Mouse (Mus musculus) heart, embryonic 12.5 days (tissue): ENCODE data around the gene Pum2. TPM values are rescaled to one million over a fixed set of nuclear protein-coding genes. Genes with fewer than 3 reads are reported as not detected.

Experiments
- ATAC-seq: fragments of 200-750 bp; cut with Nextera tagmentation; 2 replicates; pipeline ENCODE4 v1.8.0; 2017; ENCODE audit warnings: moderate TSS enrichment, moderate library complexity; ENCODE audit not compliant: insufficient number of reproducible peaks, low FRiP score
- H3K27ac ChIP-seq: fragments of 300-500 bp; sonication (generic); 2 replicates; pipeline ENCODE4 v1.5.1; 2016; ENCODE audit warnings: mild to moderate bottlenecking, moderate library complexity; ENCODE audit not compliant: poor library complexity, severe bottlenecking
- H3K27me3 ChIP-seq: fragments of 300-500 bp; sonication (generic); replicated peaks from 2 replicates; pipeline ENCODE4 v1.6.1; 2016; ENCODE audit warnings: mild to moderate bottlenecking, moderate library complexity
- H3K36me3 ChIP-seq: fragments of 300-500 bp; sonication (generic); 2 replicates; pipeline ENCODE4 v1.6.1; 2016; ENCODE audit warnings: mild to moderate bottlenecking, moderate library complexity
- H3K4me1 ChIP-seq: fragments of 300-500 bp; sonication (generic); replicated peaks from 2 replicates; pipeline ENCODE4 v1.6.1; 2016; ENCODE audit warnings: mild to moderate bottlenecking
- H3K4me2 ChIP-seq: fragments of 300-500 bp; sonication (generic); 2 replicates; pipeline ENCODE4 v1.6.1; 2016; ENCODE audit warnings: mild to moderate bottlenecking, moderate library complexity
- H3K4me3 ChIP-seq: fragments of 300-500 bp; sonication (generic); 2 replicates; pipeline ENCODE4 v1.5.1; 2016; ENCODE audit warnings: mild to moderate bottlenecking
- H3K9ac ChIP-seq: fragments of 300-500 bp; sonication (generic); 2 replicates; pipeline ENCODE4 v1.6.1; 2016; ENCODE audit warnings: mild to moderate bottlenecking, moderate library complexity
- H3K9me3 ChIP-seq: fragments of 300-500 bp; sonication (generic); replicated peaks from 2 replicates; pipeline ENCODE4 v1.6.1; 2016; ENCODE audit warnings: mild to moderate bottlenecking, moderate library complexity
- WGBS: fragments of 180-500 bp; shearing (Covaris S2); methylation state at CpG from one replicate; pipeline ENCODE4 v1.1.7; 2016; 5-methylcytosine and 5-hydroxymethylcytosine counted together
- polyA plus RNA-seq: library from polyadenylated mRNA; unstranded; fragments of >200 nt; fragmentation: Nextera tagmentation; extraction: Ambion mirVana; gene quantifications from 2 replicates; pipeline ENCODE4 v1.2.1, GENCODE M21; 2016

Gene Pum2
- polyA plus RNA-seq, 1 experiment from 2014 or later, result 37.3 TPM

GRCm38 (mm10) chr12:8761058-8761457, 87.1 kb downstream of the Pum2 start:
- H3K9ac ChIP-seq, result no peak overlapping the region
- no peak overlapping the region for H3K4me3 ChIP-seq
- peaks cover 5% of the 10 kb centered on the region for H3K4me1 ChIP-seq
- no peak overlapping the region for H3K27ac ChIP-seq
- H3K4me2 ChIP-seq, result no peak overlapping the region
- ATAC-seq, result no peak
- no peaks in the 10 kb centered on the region for H3K27me3 ChIP-seq
- peaks cover 7% of the 10 kb centered on the region; the same call in 1 of the 2 replicates for H3K9me3 ChIP-seq
- peaks cover 17% of the 10 kb centered on the region for H3K36me3 ChIP-seq
- 69% methylated on average over 7 of the region's 7 CpGs for WGBS

- Histone ChIP-seq H3K4me2 (no peak overlapping the region), H3K27me3 (no peaks in the 10 kb centered on the region), H3K4me1 (peaks cover 5% of the 10 kb centered on the region), H3K9me3 (peaks cover 5% of the 10 kb centered on the region; the same call in 1 of the 2 replicates), H3K27ac (no peak overlapping the region), H3K4me3 (no peak overlapping the region), H3K36me3 (peaks cover 5% of the 10 kb centered on the region), H3K9ac (no peak overlapping the region)
- ATAC-seq, result no peak
- WGBS, result 78% methylated on average over 2 of the region's 2 CpGs
Measured at GRCm38 (mm10) chr12:8762667-8763066, 88.7 kb downstream of the Pum2 start.

- ATAC-seq, result no peak
- H3K27ac ChIP-seq, result no peak overlapping the region
- WGBS, result 70% methylated on average over 15 of the region's 15 CpGs
Measured at GRCm38 (mm10) chr12:8764221-8764930, 90.4 kb downstream of the Pum2 start.

GRCm38 (mm10) chr12:8770946-8771843, 97.3 kb downstream of the Pum2 start, which contains the start of gene Sdc1:
TSS of gene Sdc1 (plus strand) at chr12:8771323.
- no peaks in the 10 kb centered on the region for H3K9me3 ChIP-seq
- peak within 1 kb of the TSS; percentile 83 for H3K9ac ChIP-seq
- peak within 1 kb of the TSS; percentile 65; the same call in 1 of the 2 replicates for H3K27ac ChIP-seq
- H3K4me1 ChIP-seq, result peaks cover 10% of the 10 kb centered on the region
- no peaks in the 10 kb centered on the region for H3K36me3 ChIP-seq
- H3K4me3 ChIP-seq, result peak within 1 kb of the TSS; percentile 71
- H3K27me3 ChIP-seq, result no peaks in the 10 kb centered on the region
- peak within 1 kb of the TSS; percentile 94 for H3K4me2 ChIP-seq
- peak; percentile 92 for ATAC-seq
- WGBS, result under 1% methylated on average over 66 of the region's 67 CpGs

More at GRCm38 (mm10) chr12:8764221-8764930, 90.4 kb downstream of the Pum2 start:
- Histone ChIP-seq H3K9me3 (no peaks in the 10 kb centered on the region), H3K4me1 (peaks cover under 1% of the 10 kb centered on the region; the same call in 1 of the 2 replicates), H3K36me3 (no peaks in the 10 kb centered on the region), H3K4me3 (no peak overlapping the region), H3K27me3 (no peaks in the 10 kb centered on the region), H3K9ac (no peak overlapping the region), H3K4me2 (no peak overlapping the region)

- WGBS, result under 1% methylated on average over 37 of the region's 37 CpGs
- peak; percentile 22; the same call in 1 of the 2 replicates for ATAC-seq
- Histone ChIP-seq H3K9me3 (no peaks in the 10 kb centered on the region), H3K4me3 (peak overlapping the region; percentile 71), H3K36me3 (no peaks in the 10 kb centered on the region), H3K4me1 (peaks cover 10% of the 10 kb centered on the region), H3K9ac (peak overlapping the region; percentile 83), H3K4me2 (peak overlapping the region; percentile 94), H3K27me3 (no peaks in the 10 kb centered on the region), H3K27ac (peak overlapping the region; percentile 65; the same call in 1 of the 2 replicates)
Measured at GRCm38 (mm10) chr12:8771844-8772380, 98.0 kb downstream of the Pum2 start.

GRCm38 (mm10) chr12:8772451-8773143, 98.7 kb downstream of the Pum2 start:
- no peaks in the 10 kb centered on the region for H3K9me3 ChIP-seq
- H3K4me1 ChIP-seq, result peaks cover 10% of the 10 kb centered on the region
- H3K4me2 ChIP-seq, result peak overlapping the region; percentile 94
- ATAC-seq, result peak; percentile 39; the same call in 1 of the 2 replicates
- WGBS, result under 1% methylated on average over 50 of the region's 55 CpGs
- H3K9ac ChIP-seq, result peak overlapping the region; percentile 83
- peak overlapping the region; percentile 71 for H3K4me3 ChIP-seq
- no peaks in the 10 kb centered on the region for H3K27me3 ChIP-seq
- no peaks in the 10 kb centered on the region for H3K36me3 ChIP-seq
- peak overlapping the region; percentile 2; the same call in 1 of the 2 replicates for H3K27ac ChIP-seq

- Histone ChIP-seq H3K4me3 (peak overlapping the region; percentile 71), H3K36me3 (no peaks in the 10 kb centered on the region), H3K27me3 (no peaks in the 10 kb centered on the region), H3K9me3 (no peaks in the 10 kb centered on the region), H3K9ac (peak overlapping the region; percentile 83; the same call in 1 of the 2 replicates), H3K27ac (peak overlapping the region; percentile 2; the same call in 1 of the 2 replicates), H3K4me1 (peaks cover 10% of the 10 kb centered on the region), H3K4me2 (peak overlapping the region; percentile 94)
- ATAC-seq, result no peak
- 47% methylated on average over 6 of the region's 6 CpGs for WGBS
Measured at GRCm38 (mm10) chr12:8773336-8773735, 99.4 kb downstream of the Pum2 start.

GRCm38 (mm10) chr12:8774183-8774582, 100.2 kb downstream of the Pum2 start:
- Histone ChIP-seq H3K4me2 (no peak overlapping the region), H3K9me3 (no peaks in the 10 kb centered on the region), H3K4me3 (no peak overlapping the region), H3K27me3 (no peaks in the 10 kb centered on the region), H3K9ac (no peak overlapping the region), H3K36me3 (no peaks in the 10 kb centered on the region), H3K4me1 (peaks cover 10% of the 10 kb centered on the region), H3K27ac (no peak overlapping the region)
- no peak for ATAC-seq

GRCm38 (mm10) chr12:8776206-8776605, 102.3 kb downstream of the Pum2 start:
- 89% methylated on average over 7 of the region's 7 CpGs for WGBS
- Histone ChIP-seq H3K9me3 (no peaks in the 10 kb centered on the region), H3K4me3 (no peak overlapping the region), H3K4me2 (no peak overlapping the region), H3K27me3 (no peaks in the 10 kb centered on the region), H3K9ac (no peak overlapping the region), H3K27ac (no peak overlapping the region), H3K36me3 (no peaks in the 10 kb centered on the region), H3K4me1 (peaks cover 13% of the 10 kb centered on the region)
- no peak for ATAC-seq

- no peak overlapping the region for H3K4me3 ChIP-seq
- 67% methylated on average over 3 of the region's 3 CpGs for WGBS
- H3K9me3 ChIP-seq, result no peaks in the 10 kb centered on the region
- no peak for ATAC-seq
- H3K27me3 ChIP-seq, result no peaks in the 10 kb centered on the region
- no peak overlapping the region for H3K27ac ChIP-seq
- H3K4me2 ChIP-seq, result no peak overlapping the region
- no peaks in the 10 kb centered on the region for H3K36me3 ChIP-seq
- H3K4me1 ChIP-seq, result peaks cover 16% of the 10 kb centered on the region
- H3K9ac ChIP-seq, result no peak overlapping the region
Measured at GRCm38 (mm10) chr12:8776741-8777140, 102.8 kb downstream of the Pum2 start.
